Mouse (Mus musculus): ENCODE measurements at regions not wholly inside any gene's neighbourhood (a gene's known extent, or its start where the extent isn't known, plus 50 kb on each side); places are given as distances from the start of the nearest gene placed in this dataset.

DNA sequence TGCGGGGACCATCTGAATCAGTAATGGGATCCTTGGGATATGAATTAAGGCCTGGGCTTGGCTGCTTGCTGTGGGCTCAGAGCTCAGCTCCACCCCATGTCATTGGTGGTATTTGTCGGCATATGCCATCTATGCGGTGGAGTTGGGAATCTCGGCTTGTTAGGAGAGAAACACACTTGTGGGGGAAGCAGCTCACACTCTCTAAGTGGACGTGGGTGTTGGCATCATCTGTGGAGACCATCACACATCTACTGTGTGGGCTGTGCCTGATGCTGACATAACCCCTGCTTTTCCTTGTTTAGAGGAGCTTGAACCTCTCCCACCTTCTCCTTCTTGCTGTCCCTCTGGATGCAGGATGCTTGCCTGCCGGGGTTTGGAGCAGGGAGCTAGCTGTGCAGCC is 62.9 kb downstream of the Tpra1 start:
- TF ChIP-seq POLR2A (IDR thresholded peaks at IDR 0.05; ENCODE audit: low read depth, low read length) (no peak), CTCF (conservative IDR thresholded peaks at IDR 0.05; ENCODE audit: insufficient read depth, insufficient read length, low read depth, low read length) (no peak)

All from kidney, adult 2 months (tissue).